Mouse (Mus musculus) testis, postnatal 14 days (tissue): ENCODE data around the gene Nxnl1.

Experiments used
- DNase-seq: peaks from one replicate; pipeline ENCODE4 v3.0.0; 2021; ENCODE audit warnings: low spot score

The Nxnl1 gene

GRCm38 (mm10) chr8:71580201-71580600, 13.8 kb upstream of the Nxnl1 start:
- DNase-seq: no peak

GRCm38 (mm10) chr8:71579476-71579875, 13.1 kb upstream of the Nxnl1 start:
- DNase-seq: no peak

- no peak for DNase-seq
Measured at GRCm38 (mm10) chr8:71579009-71579408, 12.6 kb upstream of the Nxnl1 start.

- DNase-seq: no peak
Measured at GRCm38 (mm10) chr8:71577856-71578387, 11.5 kb upstream of the Nxnl1 start.

- no peak for DNase-seq
Measured at GRCm38 (mm10) chr8:71575020-71575419, 8.6 kb upstream of the Nxnl1 start.

- no peak for DNase-seq
Measured at GRCm38 (mm10) chr8:71574426-71574825, 8.0 kb upstream of the Nxnl1 start.

GRCm38 (mm10) chr8:71572847-71573633, 6.6 kb upstream of the Nxnl1 start:
- peak; percentile 88 for DNase-seq

- DNase-seq: no peak
Measured at GRCm38 (mm10) chr8:71572077-71572476, 5.7 kb upstream of the Nxnl1 start.

- peak; percentile 95 for DNase-seq
Measured at GRCm38 (mm10) chr8:71570291-71570954, 4.0 kb upstream of the Nxnl1 start.

- DNase-seq: peak; percentile 92
Measured at GRCm38 (mm10) chr8:71569366-71570290, 3.2 kb upstream of the Nxnl1 start.

GRCm38 (mm10) chr8:71568941-71569340, 2.5 kb upstream of the Nxnl1 start:
- DNase-seq: no peak

- DNase-seq: peak; percentile 83
Measured at GRCm38 (mm10) chr8:71568387-71568937, 2.1 kb upstream of the Nxnl1 start, which contains the start of gene Slc27a1. Slc27a1 (plus strand) TSS chr8:71568882.

- DNase-seq: no peak
Measured at GRCm38 (mm10) chr8:71567587-71567986, 1.2 kb upstream of the Nxnl1 start.

GRCm38 (mm10) chr8:71563992-71564391, 2.4 kb downstream of the Nxnl1 start:
- DNase-seq: no peak

- DNase-seq: peak; percentile 82
Measured at GRCm38 (mm10) chr8:71562751-71563150, 3.6 kb downstream of the Nxnl1 start.

GRCm38 (mm10) chr8:71561401-71561800, 5.0 kb downstream of the Nxnl1 start:
- no peak for DNase-seq

GRCm38 (mm10) chr8:71560765-71561164, 5.6 kb downstream of the Nxnl1 start:
- no peak for DNase-seq

GRCm38 (mm10) chr8:71560071-71560470, 6.3 kb downstream of the Nxnl1 start:
- DNase-seq: no peak

GRCm38 (mm10) chr8:71558958-71559690, 7.3 kb downstream of the Nxnl1 start:
- peak; percentile 83 for DNase-seq

GRCm38 (mm10) chr8:71558071-71558957, 8.1 kb downstream of the Nxnl1 start, which contains the start of gene Tmem221:
Tmem221 (minus strand) TSS chr8:71558871.
- no peak for DNase-seq
